Mouse (Mus musculus): ENCODE measurements around the gene Kcnj3.

DNA sequence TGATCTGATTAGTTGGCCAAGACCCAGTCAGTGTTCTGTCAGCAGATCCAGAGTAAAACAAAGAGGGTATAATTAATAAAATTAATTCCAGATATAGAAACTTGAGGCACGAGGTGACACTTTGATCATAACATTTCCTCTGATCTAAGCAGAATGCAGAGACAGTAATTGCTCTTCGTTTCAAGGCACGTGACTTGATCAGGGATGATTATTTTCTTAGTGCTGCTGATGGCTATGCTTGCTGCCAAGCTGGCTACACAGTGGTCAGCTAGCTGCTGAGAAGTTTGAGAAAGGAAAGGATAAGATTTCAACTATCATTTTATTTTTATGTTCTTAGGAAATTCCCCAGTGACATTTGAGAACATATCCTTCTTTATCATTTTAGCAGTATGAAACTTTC is 135.7 kb downstream of the Kcnj3 start:
- TF ChIP-seq CTCF (IDR thresholded peaks at IDR 0.05; ENCODE audit: low read depth, low read length): no peak
- no peak for TF ChIP-seq POLR2A (IDR thresholded peaks at IDR 0.05; ENCODE audit: borderline replicate concordance, low read depth, low read length)

Measured in bone marrow macrophage, adult 2 months (primary cell).